Mouse (Mus musculus): ENCODE data around the gene 4933415F23Rik. TPM values are rescaled to one million over a fixed set of nuclear protein-coding genes. Genes with fewer than 3 reads are reported as not detected.

The 4933415F23Rik gene
- total and polyA plus RNA-seq, 3 experiments: not detected

DNA sequence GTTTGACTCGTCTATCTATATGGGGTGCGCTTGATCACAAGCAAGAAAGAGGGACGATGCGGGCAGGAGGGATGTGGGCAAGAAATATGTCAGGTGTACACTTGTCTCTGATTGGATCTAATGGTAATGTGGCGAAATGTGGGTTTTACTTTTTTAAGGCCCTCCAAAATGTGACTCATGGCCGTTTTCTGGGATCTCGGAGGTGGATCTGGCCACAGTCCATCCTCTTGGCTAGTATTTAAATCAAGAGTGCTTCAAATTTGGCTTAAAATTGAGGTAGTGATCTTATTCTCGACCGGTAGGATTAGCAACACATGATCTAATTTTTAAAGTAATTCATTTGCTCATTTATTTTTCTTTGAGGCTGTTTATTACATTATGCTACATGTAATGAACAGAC lies 42.0 kb downstream of the 4933415F23Rik start:
- H3K4me1 ChIP-seq (ENCODE audit: control insufficient read depth in 1 of 2, insufficient read depth in 2 of 2, low read length in 2 of 2): no peaks in the 10 kb centered on the region
- H3K9me3 ChIP-seq (replicated peaks; ENCODE audit: insufficient read depth, low read length): no peaks in the 10 kb centered on the region
- TF ChIP-seq JUND (IDR thresholded peaks at IDR 0.05; ENCODE audit: low read depth, low read length) (no peak), MXI1 (IDR thresholded peaks at IDR 0.05; ENCODE audit: low read depth, low read length) (no peak), BHLHE40 (IDR thresholded peaks at IDR 0.05; ENCODE audit: borderline replicate concordance, low read depth, low read length) (no peak), ZMIZ1 (IDR thresholded peaks at IDR 0.05; ENCODE audit: low read depth, low read length) (no peak), ZKSCAN1 (IDR thresholded peaks at IDR 0.05; ENCODE audit: low read depth, low read length) (no peak), MEF2A (IDR thresholded peaks at IDR 0.05; ENCODE audit: extremely low read depth, insufficient replicate concordance, low read depth, low read length, poor library complexity, severe bottlenecking) (no peak), CHD1 (IDR thresholded peaks at IDR 0.05; ENCODE audit: low read depth, low read length) (no peak), GABPA (IDR thresholded peaks at IDR 0.05; ENCODE audit: low read depth, low read length) (no peak)
- H3K4me3 ChIP-seq (ENCODE audit: control insufficient read depth in 1 of 2, insufficient read depth in 1 of 2, low read depth in 2 of 2, low read length in 2 of 2): no peak overlapping the region
- no peaks in the 10 kb centered on the region for H3K27me3 ChIP-seq (ENCODE audit: control insufficient read depth in 1 of 2, insufficient read depth in 2 of 2, low read length in 2 of 2)
- H3K36me3 ChIP-seq (ENCODE audit: control insufficient read depth in 1 of 2, insufficient read depth in 2 of 2, low read length in 2 of 2): no peaks in the 10 kb centered on the region
- no peaks in the 10 kb centered on the region for H3K79me2 ChIP-seq (ENCODE audit: control insufficient read depth, insufficient read depth, low read length, poor library complexity)
- no peak overlapping the region for H3K27ac ChIP-seq (ENCODE audit: control insufficient read depth, low read depth, low read length)
- no peak for DNase-seq (ENCODE audit: low read depth, low spot score)
- H3K9ac ChIP-seq (ENCODE audit: control insufficient read depth, low read depth, low read length, poor library complexity, severe bottlenecking): no peak overlapping the region
